Comparison of ENCODE assay signal across 18 mouse cellular contexts in genomic region chr4:117223001-117223400, GRCm38 (mm10). TPM values are rescaled to one million over a fixed set of nuclear protein-coding genes. Genes with fewer than 3 reads are reported as not detected.
"Had no signal": no experiment of that assay in that cellular context is flagged by ENCODE, and none has a peak within 500 bp of the region (broad histone marks: within the 10 kb centered on the region; RNA-seq: fewer than 3 reads in every experiment).

No protein-coding gene starts in this region.

- DNase-seq: gastrocnemius, adult 2 months; gastrocnemius, postnatal 10 days; gastrocnemius, postnatal 25 days; heart, adult 11 months; heart, adult 2 months; heart, postnatal 14 days; heart, postnatal 36 days; kidney, adult 11 months; kidney, adult 2 months; kidney, postnatal 14 days; kidney, postnatal 36 days; liver; liver, embryonic 13.5 days had no signal

- ATAC-seq: hindbrain, postnatal 0 days; intestine, embryonic 16.5 days had no signal

RNA-seq across cellular contexts. Expression of gene Tmem53, which starts 28.8 kb away (rescaled TPM):
- total RNA-seq: hematopoietic stem cell, adult 5-6 weeks had no signal

RNA-seq across cellular contexts. Expression of gene Armh1, which starts 28.9 kb away (rescaled TPM):
- total RNA-seq: gastrocnemius, adult 2 months; gastrocnemius, postnatal 25 days; gastrocnemius, postnatal 4 days; heart, adult 2 months; heart, postnatal 36 days; hematopoietic stem cell, adult 5-6 weeks had no signal

RNA-seq across cellular contexts. Expression of gene Kif2c, which starts 40.6 kb away (rescaled TPM):
- total RNA-seq: gastrocnemius, adult 2 months; left cerebral cortex, adult 2 months had no signal
